ENCODE assay signal across 19 mouse cellular contexts in the genomic region with DNA sequence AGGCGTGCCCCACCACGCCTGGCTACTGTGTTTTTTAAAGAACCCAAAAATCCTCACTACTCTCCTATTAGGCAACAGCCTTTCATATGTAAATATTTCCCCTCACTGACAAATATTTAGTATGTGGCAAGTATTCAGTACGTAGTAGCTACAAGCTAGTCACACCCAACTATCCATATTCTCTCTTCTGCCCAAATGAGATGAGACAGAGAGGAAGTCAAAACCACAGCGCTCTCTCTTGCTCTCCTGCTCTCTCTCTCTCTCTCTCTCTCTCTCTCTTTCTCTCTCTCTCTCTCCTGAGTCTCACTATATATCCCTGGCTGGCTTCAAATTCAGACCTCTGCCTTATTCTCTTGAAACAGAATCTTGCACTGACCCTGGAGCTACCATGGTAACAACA. TPM values are rescaled to one million over a fixed set of nuclear protein-coding genes. Genes with fewer than 3 reads are reported as not detected.
DNase-seq lines count a peak whose midpoint lies in the region; ATAC-seq and TF ChIP-seq lines count a peak whose summit lies in the region.
"Had no signal": no experiment of that assay in that cellular context is flagged by ENCODE, and none has a peak within 500 bp of the region (broad histone marks: within the 10 kb centered on the region; RNA-seq: fewer than 3 reads in every experiment).

No protein-coding gene starts in this region.

- H3K9ac ChIP-seq in liver, embryonic 13.5 days, result no peak overlapping the region
- H3K9ac ChIP-seq in midbrain, embryonic 15.5 days, result no peak overlapping the region
- no peak overlapping the region for H3K9ac ChIP-seq in forebrain, embryonic 11.5 days (ENCODE audit: low read length)
- H3K9ac ChIP-seq: embryonic facial prominence, embryonic 13.5 days; forebrain, postnatal 0 days; hindbrain, embryonic 12.5 days; midbrain, embryonic 13.5 days had no signal

- 0 out of 2 replicates have a peak overlapping the region, but pooled peaks have one; percentile 54 for H3K27ac ChIP-seq in liver, embryonic 13.5 days
- H3K27ac ChIP-seq in bone marrow, adult 2 months (ENCODE audit: control insufficient read depth, insufficient read depth, low read depth, low read length, poor library complexity), result peak overlapping the region; percentile 30; the same call in 1 of the 2 replicates
- no peak overlapping the region for H3K27ac ChIP-seq in midbrain, embryonic 15.5 days
- H3K27ac ChIP-seq in forebrain, embryonic 11.5 days (ENCODE audit: low read depth, low read length), result no peak overlapping the region
- H3K27ac ChIP-seq: embryonic facial prominence, embryonic 13.5 days; gastrocnemius, adult 2 months; hindbrain, embryonic 12.5 days; midbrain, embryonic 13.5 days had no signal

- no peak for DNase-seq in liver, embryonic 13.5 days
- DNase-seq in liver, result no peak
- DNase-seq in CD4-positive, CD25-positive, alpha-beta regulatory T cell, adult 2 months (ENCODE audit: low read depth, low spot score), result peak; percentile 66
- DNase-seq in heart, adult 18-20 months, result no peak
- no peak for DNase-seq in forebrain, embryonic 11.5 days (ENCODE audit: low spot score)
- DNase-seq: adrenal gland, adult 8-10 months; cerebellum, adult 2 months; forebrain, postnatal 0 days; gastrocnemius, adult 2 months; left cerebral cortex, postnatal 4 days; lung, postnatal 4 days had no signal

- no peak for TF ChIP-seq CTCF in bone marrow, adult 2 months (IDR thresholded peaks at IDR 0.05; ENCODE audit: control insufficient read depth, insufficient read depth, low read length)

- H3K4me2 ChIP-seq in liver, embryonic 13.5 days, result no peak overlapping the region
- no peak overlapping the region for H3K4me2 ChIP-seq in midbrain, embryonic 15.5 days
- H3K4me2 ChIP-seq in forebrain, embryonic 11.5 days (ENCODE audit: low read depth, low read length, severe bottlenecking), result no peak overlapping the region
- H3K4me2 ChIP-seq: embryonic facial prominence, embryonic 13.5 days; hindbrain, embryonic 12.5 days; midbrain, embryonic 13.5 days had no signal

- no peak for TF ChIP-seq POLR2A in bone marrow, adult 2 months (IDR thresholded peaks at IDR 0.05; ENCODE audit: borderline replicate concordance, control insufficient read depth, low read depth, low read length)

- no peaks in the 10 kb centered on the region for H3K27me3 ChIP-seq in liver, embryonic 13.5 days
- no peaks in the 10 kb centered on the region for H3K27me3 ChIP-seq in midbrain, embryonic 15.5 days (replicated peaks)
- no peaks in the 10 kb centered on the region for H3K27me3 ChIP-seq in forebrain, embryonic 11.5 days (ENCODE audit: control insufficient read depth, insufficient read depth, low read length)
- H3K27me3 ChIP-seq: embryonic facial prominence, embryonic 13.5 days; hindbrain, embryonic 12.5 days; midbrain, embryonic 13.5 days had no signal

- peaks cover 12% of the 10 kb centered on the region; the same call in 1 of the 2 replicates for H3K36me3 ChIP-seq in liver, embryonic 13.5 days
- no peaks in the 10 kb centered on the region for H3K36me3 ChIP-seq in midbrain, embryonic 15.5 days (replicated peaks)
- no peaks in the 10 kb centered on the region for H3K36me3 ChIP-seq in forebrain, embryonic 11.5 days (ENCODE audit: control insufficient read depth, insufficient read depth, low read length)
- H3K36me3 ChIP-seq: midbrain, embryonic 13.5 days had no signal

- H3K4me1 ChIP-seq in liver, embryonic 13.5 days (replicated peaks), result peaks cover 79% of the 10 kb centered on the region
- peaks cover 5% of the 10 kb centered on the region for H3K4me1 ChIP-seq in bone marrow, adult 2 months (ENCODE audit: control insufficient read depth, insufficient read depth, low read length)
- H3K4me1 ChIP-seq in midbrain, embryonic 15.5 days, result peaks cover 18% of the 10 kb centered on the region
- H3K4me1 ChIP-seq in forebrain, embryonic 11.5 days (replicated peaks; ENCODE audit: control insufficient read depth, insufficient read depth, low read length), result peaks cover 9% of the 10 kb centered on the region; the same call in 1 of the 2 replicates

- H3K4me3 ChIP-seq in liver, embryonic 13.5 days (replicated peaks), result no peak overlapping the region
- no peak overlapping the region for H3K4me3 ChIP-seq in bone marrow, adult 2 months (replicated peaks; ENCODE audit: control insufficient read depth, low read depth, low read length)
- H3K4me3 ChIP-seq in midbrain, embryonic 15.5 days, result no peak overlapping the region
- no peak overlapping the region for H3K4me3 ChIP-seq in forebrain, embryonic 11.5 days (ENCODE audit: low read depth, low read length)
- H3K4me3 ChIP-seq: embryonic facial prominence, embryonic 13.5 days; gastrocnemius, adult 2 months; hindbrain, embryonic 12.5 days; midbrain, embryonic 13.5 days had no signal

- no peak for ATAC-seq in liver, embryonic 13.5 days (ENCODE audit: low read depth)
- ATAC-seq in megakaryocyte-erythroid progenitor cell, adult 5-6 weeks (replicated peaks; ENCODE audit: low FRiP score, low TSS enrichment, poor library complexity, severe bottlenecking), result 0 out of 2 replicates have a peak, but pooled peaks have one; percentile 38
- ATAC-seq in midbrain, embryonic 15.5 days (replicated peaks), result no peak
- ATAC-seq in forebrain, embryonic 11.5 days (replicated peaks; ENCODE audit: low FRiP score), result no peak
- ATAC-seq: forebrain, postnatal 0 days; intestine, embryonic 16.5 days; midbrain, embryonic 13.5 days had no signal

- WGBS in liver, embryonic 13.5 days (ENCODE audit: insufficient replicate concordance), result 54% methylated on average over 4 of the region's 4 CpGs
- 25% methylated on average over 4 of the region's 4 CpGs for WGBS in bone marrow, adult 2 months
- 83% methylated on average over 4 of the region's 4 CpGs for WGBS in midbrain, embryonic 15.5 days
- 87% methylated on average over 4 of the region's 4 CpGs for WGBS in forebrain, embryonic 11.5 days

- no peaks in the 10 kb centered on the region for H3K9me3 ChIP-seq in liver, embryonic 13.5 days (replicated peaks)
- H3K9me3 ChIP-seq in midbrain, embryonic 15.5 days, result no peaks in the 10 kb centered on the region
- H3K9me3 ChIP-seq in forebrain, embryonic 11.5 days (ENCODE audit: control insufficient read depth, low read length), result no peaks in the 10 kb centered on the region
- H3K9me3 ChIP-seq: embryonic facial prominence, embryonic 13.5 days; hindbrain, embryonic 12.5 days; midbrain, embryonic 13.5 days had no signal

RNA-seq across cellular contexts. Expression of a gene that starts 3.2 kb away (rescaled TPM):
- 30.7 and 31.8 TPM in 2 replicates for polyA plus RNA-seq in liver, embryonic 13.5 days (2015; fragmentation: Nextera tagmentation; extraction: Ambion mirVana)
- 4.1 and 9.4 TPM in 2 replicates for polyA plus RNA-seq in bone marrow, adult 2 months (2011; ENCODE audit: insufficient read depth, insufficient read length, low replicate concordance, missing spikeins)
- 37.4 and 77.0 TPM in 2 replicates for total RNA-seq in megakaryocyte-erythroid progenitor cell, adult 5-6 weeks (2014; fragmentation: Nextera tagmentation)
- total RNA-seq in megakaryocyte-erythroid progenitor cell, adult 5-6 weeks (2017), result 28.5 and 31.3 TPM in 2 replicates
- 10 to 100 TPM; 50.9 to 54.5 TPM for total RNA-seq in heart, adult 18-20 months (2021)
- 36.4 and 37.9 TPM in 2 replicates for polyA plus RNA-seq in midbrain, embryonic 15.5 days (2015; fragmentation: Nextera tagmentation; extraction: Ambion mirVana)
- polyA plus RNA-seq in forebrain, embryonic 11.5 days (2014; fragmentation: Nextera tagmentation; extraction: Ambion mirVana), result 44.1 TPM in 2 replicates

RNA-seq across cellular contexts. Expression of a gene that starts 10.6 kb away (rescaled TPM):
- polyA plus RNA-seq in liver, embryonic 13.5 days (2015; fragmentation: Nextera tagmentation; extraction: Ambion mirVana), result 5.8 and 6.2 TPM in 2 replicates
- polyA plus RNA-seq in bone marrow, adult 2 months (2011; ENCODE audit: insufficient read depth, insufficient read length, low replicate concordance, missing spikeins), result 12.3 and 36.6 TPM in 2 replicates
- 21.2 and 34.5 TPM in 2 replicates for total RNA-seq in megakaryocyte-erythroid progenitor cell, adult 5-6 weeks (2014; fragmentation: Nextera tagmentation)
- 69.0 and 83.7 TPM in 2 replicates for total RNA-seq in megakaryocyte-erythroid progenitor cell, adult 5-6 weeks (2017)
- total RNA-seq in heart, adult 18-20 months (2021), result 10 to 100 TPM; 13.4 to 14.1 TPM
- 14.2 and 14.8 TPM in 2 replicates for polyA plus RNA-seq in midbrain, embryonic 15.5 days (2015; fragmentation: Nextera tagmentation; extraction: Ambion mirVana)
- polyA plus RNA-seq in forebrain, embryonic 11.5 days (2014; fragmentation: Nextera tagmentation; extraction: Ambion mirVana), result 15.7 and 16.4 TPM in 2 replicates

RNA-seq across cellular contexts. Expression of a gene that starts 31.1 kb away (rescaled TPM):
- polyA plus RNA-seq in liver, embryonic 13.5 days (2015; fragmentation: Nextera tagmentation; extraction: Ambion mirVana), result 17.5 and 17.9 TPM in 2 replicates
- 4.3 and 18.4 TPM in 2 replicates for polyA plus RNA-seq in bone marrow, adult 2 months (2011; ENCODE audit: insufficient read depth, insufficient read length, low replicate concordance, missing spikeins)
- total RNA-seq in megakaryocyte-erythroid progenitor cell, adult 5-6 weeks (2014; fragmentation: Nextera tagmentation), result 8.4 and 8.7 TPM in 2 replicates
- total RNA-seq in megakaryocyte-erythroid progenitor cell, adult 5-6 weeks (2017), result 3.2 and 3.8 TPM in 2 replicates
- total RNA-seq in heart, adult 18-20 months (2021), result 1 to 10 TPM; 4.9 to 9.9 TPM
- 95.9 and 96.0 TPM in 2 replicates for polyA plus RNA-seq in midbrain, embryonic 15.5 days (2015; fragmentation: Nextera tagmentation; extraction: Ambion mirVana)
- 55.4 and 56.6 TPM in 2 replicates for polyA plus RNA-seq in forebrain, embryonic 11.5 days (2014; fragmentation: Nextera tagmentation; extraction: Ambion mirVana)

RNA-seq across cellular contexts. Expression of a gene that starts 54.6 kb away (rescaled TPM):
- polyA plus RNA-seq in liver, embryonic 13.5 days (2015; fragmentation: Nextera tagmentation; extraction: Ambion mirVana), result 517 and 564 TPM in 2 replicates
- 98.4 and 168 TPM in 2 replicates for polyA plus RNA-seq in bone marrow, adult 2 months (2011; ENCODE audit: insufficient read depth, insufficient read length, low replicate concordance, missing spikeins)
- total RNA-seq in megakaryocyte-erythroid progenitor cell, adult 5-6 weeks (2014; fragmentation: Nextera tagmentation), result 110 and 133 TPM in 2 replicates
- total RNA-seq in megakaryocyte-erythroid progenitor cell, adult 5-6 weeks (2017), result 202 and 258 TPM in 2 replicates
- total RNA-seq in heart, adult 18-20 months (2021), result 1,000 to 10,000 TPM; 1,625 to 1,638 TPM
- 1,496 and 1,513 TPM in 2 replicates for polyA plus RNA-seq in midbrain, embryonic 15.5 days (2015; fragmentation: Nextera tagmentation; extraction: Ambion mirVana)
- polyA plus RNA-seq in forebrain, embryonic 11.5 days (2014; fragmentation: Nextera tagmentation; extraction: Ambion mirVana), result 1,042 and 1,121 TPM in 2 replicates

RNA-seq across cellular contexts. Expression of a gene that starts 55.4 kb away (rescaled TPM):
- 0.10 and 0.21 TPM in 2 replicates for polyA plus RNA-seq in liver, embryonic 13.5 days (2015; fragmentation: Nextera tagmentation; extraction: Ambion mirVana)
- not detected in 2 replicates for polyA plus RNA-seq in bone marrow, adult 2 months (2011; ENCODE audit: insufficient read depth, insufficient read length, low replicate concordance, missing spikeins)
- not detected in 2 replicates for total RNA-seq in megakaryocyte-erythroid progenitor cell, adult 5-6 weeks (2014; fragmentation: Nextera tagmentation)
- 0.56 TPM in 1 of 2 replicates, not detected in the other for total RNA-seq in megakaryocyte-erythroid progenitor cell, adult 5-6 weeks (2017)
- total RNA-seq in heart, adult 18-20 months (2021), result under 1 TPM in 1 of 2 experiments, not detected in 1; 0.23 TPM
- 0.74 and 0.86 TPM in 2 replicates for polyA plus RNA-seq in midbrain, embryonic 15.5 days (2015; fragmentation: Nextera tagmentation; extraction: Ambion mirVana)
- 0.23 and 0.65 TPM in 2 replicates for polyA plus RNA-seq in forebrain, embryonic 11.5 days (2014; fragmentation: Nextera tagmentation; extraction: Ambion mirVana)
- total RNA-seq: gastrocnemius, adult 2 months had no signal
- polyA plus RNA-seq: neural tube, embryonic 11.5 days had no signal

Comparison
In these comparisons a context has a peak if more than half of its experiments do, and no peak if none do; other contexts are left out.
1. H3K27ac ChIP-seq: peak in liver, embryonic 13.5 days (single experiment) and bone marrow, adult 2 months (single experiment); none in midbrain, embryonic 15.5 days (single experiment) and forebrain, embryonic 11.5 days (single experiment).